Mouse (Mus musculus) thymus, postnatal 14 days (tissue): ENCODE measurements around the gene 4930524B15Rik.
"Not testable (repeated sequence)": the region's sequence is repeated elsewhere in the genome, so short reads cannot be mapped to it uniquely, and the experiment has no call there.

ENCODE experiments used
- DNase-seq: peaks from one replicate; pipeline ENCODE4 v3.0.0; 2021

Gene 4930524B15Rik

GRCm38 (mm10) chr11:31965256-31966134 is at the start of gene 4930524B15Rik:
4930524B15Rik (plus strand) TSS chr11:31965592.
- peak; percentile 39 for DNase-seq

DNA sequence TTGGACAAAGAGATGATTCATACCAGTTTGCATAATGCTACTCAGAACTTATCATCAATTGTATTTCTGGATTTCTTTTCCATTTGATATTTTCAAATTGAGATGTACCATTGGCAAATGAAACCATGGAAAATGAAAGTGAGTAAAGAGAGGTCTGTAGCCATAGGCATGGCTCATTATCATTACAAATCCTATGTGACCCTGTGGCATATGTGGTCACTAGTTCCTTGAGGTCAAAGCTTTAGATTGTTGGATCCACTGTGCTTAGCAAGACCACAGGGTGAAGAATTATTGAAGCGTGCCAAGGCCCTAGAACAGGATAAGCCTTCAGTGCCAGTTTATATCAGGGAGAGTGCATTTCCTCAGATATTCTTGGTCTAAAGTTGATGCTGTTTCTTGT is 47.6 kb upstream of the 4930524B15Rik start:
- no peak for DNase-seq

- no peak for DNase-seq
Observed at GRCm38 (mm10) chr11:31930051-31930450, 35.3 kb upstream of the 4930524B15Rik start.

DNA sequence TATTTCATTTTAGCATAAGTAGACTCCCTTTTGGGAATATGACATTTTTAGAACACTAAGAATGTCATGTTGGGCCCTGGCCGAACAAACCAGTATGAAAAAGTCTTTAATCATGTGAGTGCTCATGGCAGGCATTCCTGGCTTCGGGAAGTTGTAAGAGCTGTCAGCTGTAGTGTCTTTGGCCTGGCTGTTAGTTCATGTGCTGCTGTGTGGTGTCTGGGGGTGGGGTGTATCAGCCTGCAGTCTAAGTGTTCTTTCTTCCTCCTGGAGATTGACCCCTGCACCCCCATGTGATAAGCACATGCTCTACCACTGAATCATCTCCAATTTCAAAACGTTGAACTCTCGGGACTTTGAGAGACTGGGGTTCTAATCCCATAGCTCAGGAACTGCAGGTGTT is 29.7 kb upstream of the 4930524B15Rik start:
- DNase-seq = no peak

GRCm38 (mm10) chr11:31936910-31937525 is 28.4 kb upstream of the 4930524B15Rik start:
- DNase-seq = no peak

DNA sequence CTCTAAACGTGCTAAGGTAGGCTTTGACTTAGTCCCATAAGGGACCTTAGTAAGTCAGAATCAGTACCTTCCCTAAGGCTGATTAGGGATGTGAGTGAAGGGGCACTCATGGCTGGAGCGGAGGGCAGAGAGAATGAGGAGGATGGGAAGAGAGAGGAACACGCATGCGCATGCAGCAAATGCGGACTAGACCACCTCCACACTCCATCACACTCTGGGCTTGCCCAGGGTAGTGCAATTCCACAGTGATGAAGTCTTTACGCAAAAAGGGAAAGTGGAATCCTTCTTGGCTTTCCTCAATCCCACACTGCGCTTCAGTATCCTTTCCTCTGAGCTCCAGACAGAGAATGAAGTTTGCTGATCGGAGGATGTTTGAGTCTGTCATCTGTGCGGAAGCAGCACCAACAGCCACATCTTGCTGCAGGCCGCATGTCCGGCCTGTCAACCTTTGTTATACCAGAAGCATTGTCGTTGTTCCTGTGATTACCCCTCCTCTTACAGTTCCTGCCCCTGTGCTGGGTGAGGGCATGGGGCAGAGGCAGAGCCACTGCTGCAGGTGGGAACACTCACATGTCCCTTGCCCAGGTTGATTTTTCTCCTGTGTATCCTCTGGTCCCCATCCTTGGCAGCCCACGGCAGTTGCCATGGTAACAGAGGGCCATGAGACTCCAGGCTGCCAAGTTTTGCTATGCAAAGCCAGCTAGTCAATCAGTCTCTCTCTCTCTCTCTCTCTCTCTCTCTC is 24.3 kb upstream of the 4930524B15Rik start:
- no peak for DNase-seq

DNA sequence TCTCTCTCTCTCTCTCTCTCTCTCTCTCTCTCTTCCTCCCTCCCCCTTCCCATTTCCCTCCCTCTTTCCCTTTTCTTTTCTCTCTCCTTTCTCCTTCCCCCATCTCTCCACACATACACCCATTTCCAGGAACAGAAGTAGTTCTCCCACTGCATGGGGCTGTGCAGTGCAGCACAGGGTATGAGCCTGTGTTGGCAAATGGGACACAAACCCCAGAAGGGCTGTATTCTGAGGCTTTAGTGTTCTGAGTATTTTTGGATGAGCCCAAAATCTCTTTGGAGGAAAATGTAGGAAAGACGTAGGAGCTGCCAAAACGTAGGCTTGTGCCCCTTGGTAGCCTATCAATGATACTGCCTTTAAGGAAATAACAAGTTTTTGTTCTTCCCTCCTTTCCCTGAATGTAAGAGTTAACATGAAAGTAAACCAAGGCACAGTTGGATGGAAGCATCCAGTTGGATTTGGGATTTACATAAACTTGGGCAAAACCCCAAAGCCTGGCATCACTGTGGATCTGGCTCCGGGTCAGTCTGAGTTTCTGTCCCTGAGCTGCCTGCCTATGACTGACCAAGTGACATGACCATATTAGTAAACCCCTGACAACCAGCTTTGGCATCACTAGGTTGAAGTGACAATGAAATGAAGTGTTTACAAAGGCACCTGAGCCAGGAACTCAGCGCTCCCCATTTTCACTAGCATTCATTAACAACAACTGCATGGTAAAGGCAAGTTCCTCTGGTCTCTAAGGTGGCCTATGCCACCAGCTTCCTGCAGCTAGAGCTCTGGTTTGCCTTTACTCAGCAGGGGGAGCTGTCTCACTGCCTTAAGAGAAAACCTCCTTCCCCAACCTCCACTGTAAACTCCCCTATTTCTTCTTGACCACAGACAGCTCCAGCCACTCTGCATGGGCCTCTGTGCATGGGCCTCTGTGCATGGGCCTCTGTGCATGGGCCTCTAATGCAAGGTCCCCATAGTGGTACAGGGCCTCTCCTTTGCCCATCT is 23.5 kb upstream of the 4930524B15Rik start:
- DNase-seq = peak; percentile 76

GRCm38 (mm10) chr11:31945471-31945870 is 19.9 kb upstream of the 4930524B15Rik start:
- peak; percentile 61 for DNase-seq

DNA sequence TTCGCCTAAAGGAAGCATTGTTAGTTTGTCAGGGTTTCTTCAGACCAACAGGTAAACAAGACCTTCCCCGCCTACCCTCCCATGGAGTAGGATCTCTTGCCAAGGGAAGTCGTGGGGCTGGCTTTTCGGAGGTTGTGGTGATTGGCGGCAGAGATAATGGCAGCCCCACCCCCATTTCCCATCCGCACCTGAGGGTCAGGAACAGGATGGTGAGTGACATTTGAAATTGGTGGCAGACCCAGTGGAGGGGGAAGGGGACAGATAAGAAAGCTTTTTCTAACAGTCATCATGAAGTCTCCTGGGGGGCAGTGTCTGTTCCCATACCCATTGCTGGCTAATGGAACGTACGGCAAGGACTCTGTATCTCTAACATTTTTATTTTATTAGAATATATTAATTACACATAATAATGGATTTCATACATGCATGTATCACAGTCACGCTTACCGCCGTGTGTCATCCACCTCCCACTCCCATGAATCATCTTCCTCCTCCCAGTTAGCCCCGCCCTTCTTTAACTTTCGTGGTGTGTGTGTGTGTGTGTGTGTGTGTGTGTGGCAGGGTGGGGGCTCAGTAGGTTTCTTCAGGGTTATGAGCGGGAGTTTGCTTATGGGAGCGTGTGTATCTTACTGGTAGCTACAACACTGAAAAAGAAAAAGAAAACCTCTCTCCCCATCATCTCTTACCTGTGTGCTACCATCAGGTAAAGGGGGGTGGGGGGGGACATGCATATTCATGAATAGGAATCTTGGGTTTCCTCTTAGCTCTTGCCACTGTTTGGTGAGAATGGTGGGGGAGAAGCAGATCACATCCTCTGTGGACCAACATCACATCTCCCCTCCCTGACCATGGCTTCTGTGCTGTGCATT is 16.7 kb upstream of the 4930524B15Rik start:
- peak; percentile 47 for DNase-seq

GRCm38 (mm10) chr11:31949331-31949785 is 16.0 kb upstream of the 4930524B15Rik start:
- peak; percentile 81 for DNase-seq

DNA sequence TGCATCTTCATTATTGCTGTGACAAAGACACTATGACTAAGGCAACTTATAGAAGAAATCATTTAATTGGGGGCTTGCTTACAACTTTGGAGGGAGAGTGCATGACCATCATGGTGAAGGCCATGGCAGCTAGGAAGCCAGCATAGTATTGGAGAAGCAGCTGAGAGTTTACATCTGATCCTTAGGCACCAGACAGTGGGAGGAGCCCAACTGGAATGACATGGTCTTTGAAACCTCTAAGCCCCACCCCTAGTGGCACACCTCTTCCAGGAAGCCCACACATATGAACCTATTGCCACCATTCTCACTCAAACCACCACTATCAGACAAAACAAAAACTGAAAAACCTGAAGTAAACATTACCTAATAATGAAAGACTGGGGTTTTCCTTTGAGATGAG is 5.3 kb upstream of the 4930524B15Rik start:
- no peak for DNase-seq

GRCm38 (mm10) chr11:31963993-31964392 is 1.4 kb upstream of the 4930524B15Rik start:
- no peak for DNase-seq

DNA sequence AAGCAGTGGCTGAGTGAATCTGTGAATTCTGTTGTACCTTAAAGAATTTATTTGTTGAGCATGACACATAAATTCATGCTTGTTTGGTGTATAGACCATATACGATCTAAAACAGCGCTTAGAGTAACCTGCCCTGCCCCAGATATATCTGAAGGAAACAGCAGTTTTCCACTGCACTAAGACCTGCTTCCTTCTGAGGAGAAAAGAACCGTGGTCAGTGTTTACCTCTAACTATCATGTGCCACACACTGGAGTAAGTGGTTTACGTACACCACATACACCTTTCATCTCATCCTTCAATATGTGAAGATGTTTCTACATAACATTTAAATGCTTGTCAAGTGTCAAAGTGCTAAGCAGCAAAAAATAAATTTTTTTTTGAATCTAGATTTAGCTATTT is 8.7 kb downstream of the 4930524B15Rik start:
- DNase-seq = no peak

DNA sequence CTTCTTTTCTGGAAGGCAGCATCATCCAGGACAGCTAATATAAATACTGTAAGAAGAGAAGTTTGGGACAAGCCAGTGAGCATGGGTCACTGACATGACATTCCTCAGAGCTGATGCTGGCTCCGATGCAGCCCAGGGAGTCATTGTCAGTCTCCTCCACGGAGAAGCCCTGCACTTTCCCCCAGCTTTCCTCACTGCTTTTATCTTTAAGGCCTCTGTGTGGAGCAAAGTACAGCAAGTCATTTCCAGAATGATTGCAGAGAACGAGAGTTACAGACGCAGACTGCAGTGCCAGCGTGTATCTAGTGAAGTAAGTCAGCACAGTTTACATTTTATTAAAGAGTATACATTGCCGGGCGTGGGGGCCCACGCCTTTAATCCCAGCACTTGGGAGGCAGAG is 9.4 kb downstream of the 4930524B15Rik start:
- no peak for DNase-seq

- DNase-seq = no peak
Observed at GRCm38 (mm10) chr11:31975678-31976077, 10.3 kb downstream of the 4930524B15Rik start.

GRCm38 (mm10) chr11:31976137-31976536 is 10.7 kb downstream of the 4930524B15Rik start:
- DNase-seq = no peak

- not testable (repeated sequence) for DNase-seq
Observed at GRCm38 (mm10) chr11:31980089-31980488, 14.7 kb downstream of the 4930524B15Rik start.

- no peak for DNase-seq
Observed at GRCm38 (mm10) chr11:31981830-31982229, 16.4 kb downstream of the 4930524B15Rik start.

DNA sequence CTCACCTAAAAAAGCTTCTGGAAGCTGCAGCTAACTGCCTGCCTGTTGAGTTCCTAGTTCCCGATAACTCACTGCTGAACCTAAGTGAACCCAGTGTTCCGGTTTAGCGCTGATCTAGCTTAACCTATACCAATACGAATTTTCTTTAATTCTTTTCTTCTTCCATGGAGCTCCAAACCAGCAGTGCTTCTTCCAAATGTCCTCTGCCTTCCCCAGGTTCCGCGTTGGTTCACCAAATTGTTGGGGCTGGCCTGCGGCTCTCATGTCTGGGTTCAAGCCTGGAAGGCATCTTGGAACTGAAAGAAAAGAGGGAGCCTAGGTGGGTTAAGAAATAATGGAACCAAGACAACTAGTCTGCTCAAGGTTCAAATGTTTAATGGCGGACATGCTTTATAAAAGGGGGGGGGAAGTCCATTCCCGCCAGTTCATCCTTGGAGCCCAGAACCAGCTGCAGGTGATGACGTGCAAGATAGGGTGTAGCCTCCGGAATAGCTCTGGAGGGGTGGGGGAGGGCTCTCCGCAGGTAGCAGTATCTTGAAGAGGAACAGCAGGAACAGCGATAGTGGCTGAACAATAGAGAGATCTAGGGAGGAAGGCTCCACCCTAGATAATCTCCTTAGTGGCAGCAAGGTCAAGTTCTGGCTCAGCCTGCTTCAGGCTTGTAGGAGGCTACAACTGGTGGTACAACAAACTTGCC is 17.0 kb downstream of the 4930524B15Rik start:
- DNase-seq = not testable (repeated sequence)

GRCm38 (mm10) chr11:31983249-31983648 is 17.9 kb downstream of the 4930524B15Rik start:
- DNase-seq = no peak
